Mouse (Mus musculus) intestine, embryonic 14.5 days (tissue): Measurements from ENCODE around the gene Slc7a7. TPM values are rescaled to one million over a fixed set of nuclear protein-coding genes. Genes with fewer than 3 reads are reported as not detected.

ENCODE experiments used
- ATAC-seq: fragments of 200-750 bp; cut with Nextera tagmentation; replicated peaks from 2 replicates; pipeline ENCODE4 v1.8.0; 2017; ENCODE audit warnings: low read depth, moderate number of reproducible peaks, moderate TSS enrichment, moderate library complexity; ENCODE audit not compliant: low FRiP score, low TSS enrichment
- DNase-seq: peaks from one replicate; pipeline ENCODE4 v3.0.0-alpha.2; 2018; ENCODE audit warnings: low spot score
- H3K27ac ChIP-seq: fragments of 300-500 bp; sonication (generic); 2 replicates; pipeline ENCODE4 v1.5.1; 2014; ENCODE audit warnings: low read depth, mild to moderate bottlenecking, control low read depth
- H3K27me3 ChIP-seq: fragments of 300-500 bp; sonication (generic); replicated peaks from 2 replicates; pipeline ENCODE4 v1.6.1; 2014; ENCODE audit warnings: low read length, control low read depth; ENCODE audit not compliant: control insufficient read depth, insufficient read depth
- H3K36me3 ChIP-seq: fragments of 300-500 bp; sonication (generic); 2 replicates; pipeline ENCODE4 v1.6.1; 2014; ENCODE audit warnings: low read length, control low read depth; ENCODE audit not compliant: control insufficient read depth, insufficient read depth
- H3K4me1 ChIP-seq: fragments of 300-500 bp; sonication (generic); replicated peaks from 2 replicates; pipeline ENCODE4 v1.6.1; 2014; ENCODE audit warnings: low read length, control low read depth, mixed read lengths; ENCODE audit not compliant: control insufficient read depth, insufficient read depth
- H3K4me2 ChIP-seq: fragments of 300-500 bp; sonication (generic); 2 replicates; pipeline ENCODE4 v1.6.1; 2014; ENCODE audit warnings: low read length
- H3K4me3 ChIP-seq: fragments of 300-500 bp; sonication (generic); 2 replicates; pipeline ENCODE4 v1.5.1; 2014; ENCODE audit warnings: low read depth, low read length, control low read depth, mixed read lengths
- H3K9ac ChIP-seq: fragments of 300-500 bp; sonication (generic); 2 replicates; pipeline ENCODE4 v1.6.1; 2014; ENCODE audit warnings: mild to moderate bottlenecking, low read length
- H3K9me3 ChIP-seq: fragments of 300-500 bp; sonication (generic); 2 replicates; pipeline ENCODE4 v1.6.1; 2016; ENCODE audit warnings: low read length, control low read depth; ENCODE audit not compliant: control insufficient read depth
- WGBS: fragments of 180-500 bp; shearing (Covaris S2); extraction: QIAGEN DNeasy Blood & Tissue Kit; methylation state at CpG from one replicate; pipeline ENCODE4 v1.1.7; 2014; 5-methylcytosine and 5-hydroxymethylcytosine counted together
- polyA plus RNA-seq: library from polyadenylated mRNA; unstranded; fragments of >200 nt; fragmentation: Nextera tagmentation; extraction: Ambion mirVana; gene quantifications from 2 replicates; pipeline ENCODE4 v1.2.1, GENCODE M21; 2014

The Slc7a7 gene
- polyA plus RNA-seq, 1 experiment from 2014 or later: 21.5 TPM

- H3K4me3 ChIP-seq: peak overlapping the region; percentile 10; the same call in 1 of the 2 replicates
- H3K4me2 ChIP-seq: peak overlapping the region; percentile 40
- H3K27me3 ChIP-seq: no peaks in the 10 kb centered on the region
- DNase-seq (no peak), ATAC-seq (peak; percentile 79)
- no peaks in the 10 kb centered on the region for H3K36me3 ChIP-seq
- no peaks in the 10 kb centered on the region for H3K9me3 ChIP-seq
- H3K9ac ChIP-seq: peak overlapping the region; percentile 17; the same call in 1 of the 2 replicates
- peak overlapping the region; percentile 90 for H3K27ac ChIP-seq
- WGBS: 36% methylated on average over 17 of the region's 17 CpGs
- H3K4me1 ChIP-seq: peaks cover 15% of the 10 kb centered on the region
These were observed 7.4 kb downstream of the Slc7a7 start for GRCm38 (mm10) chr14:54409980-54410810.

DNA sequence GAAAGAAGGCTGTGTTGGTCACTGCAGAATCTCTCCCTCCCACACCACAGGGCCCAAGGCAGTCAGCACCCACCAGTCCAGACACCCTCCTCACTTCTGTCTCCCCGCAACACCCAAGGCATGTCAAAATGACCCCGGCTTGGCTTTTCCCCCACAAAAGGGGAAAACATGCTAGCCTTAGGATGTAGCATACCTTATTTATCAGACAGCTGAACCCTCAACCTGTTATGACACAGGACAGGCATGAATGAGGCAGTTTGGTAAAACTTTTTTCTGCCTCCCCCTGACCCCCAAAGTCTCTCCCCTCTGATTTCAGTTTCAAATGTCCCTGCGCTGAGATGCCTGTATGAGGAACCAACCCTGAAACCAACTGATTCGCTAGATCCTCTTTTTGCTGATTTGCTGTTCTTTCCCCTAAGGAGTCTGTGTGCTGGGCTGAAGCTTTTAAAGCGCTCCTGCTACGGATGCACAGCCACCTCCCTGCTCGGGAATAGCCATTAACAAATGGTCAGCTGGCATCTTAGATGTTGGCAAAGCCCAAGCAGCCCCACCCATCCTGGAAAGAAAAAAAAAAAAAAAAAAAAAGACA, 8.4 kb downstream of the Slc7a7 start:
- Histone ChIP-seq H3K27ac (peak overlapping the region; percentile 90; the same call in 1 of the 2 replicates), H3K27me3 (no peaks in the 10 kb centered on the region), H3K36me3 (no peaks in the 10 kb centered on the region), H3K9me3 (no peaks in the 10 kb centered on the region), H3K4me3 (no peak overlapping the region), H3K4me1 (peaks cover 7% of the 10 kb centered on the region), H3K4me2 (peak overlapping the region; percentile 40), H3K9ac (peak overlapping the region; percentile 17; the same call in 1 of the 2 replicates)
- no peak for DNase-seq
- ATAC-seq: no peak
- WGBS: 71% methylated on average over 7 of the region's 7 CpGs

DNA sequence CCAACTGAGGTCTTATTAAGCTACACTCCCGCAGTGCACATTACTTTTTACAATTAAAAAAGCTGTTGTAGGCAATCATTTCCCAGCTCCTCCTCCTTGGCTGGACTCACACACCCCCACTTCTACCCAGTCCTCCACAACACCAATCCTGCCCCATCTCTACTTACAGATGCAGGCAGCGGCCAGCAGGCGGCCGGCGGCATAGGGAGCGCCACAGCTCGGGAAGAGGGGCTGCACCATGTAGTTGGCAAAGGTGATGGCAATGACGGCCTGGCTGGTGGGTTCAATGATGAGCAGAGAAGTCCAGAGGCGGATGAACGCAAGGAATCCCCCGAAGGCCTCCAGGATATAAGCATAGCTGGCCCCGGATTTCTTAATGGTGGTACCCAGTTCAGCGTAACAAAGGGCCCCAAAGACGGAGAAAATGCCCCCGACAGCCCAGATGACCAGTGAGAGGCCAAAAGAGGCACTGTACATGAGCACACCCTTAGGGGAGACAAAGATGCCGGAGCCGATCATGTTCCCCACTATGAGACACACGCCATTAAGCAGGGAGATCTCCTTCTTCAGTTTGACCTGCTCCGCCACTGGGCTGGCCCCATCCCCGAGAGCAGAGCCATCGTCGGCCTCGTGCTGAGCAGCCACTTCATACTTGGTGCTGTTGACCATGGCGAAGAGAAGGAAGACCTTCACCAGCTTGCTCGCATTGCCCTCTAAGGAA, 9.1 kb downstream of the Slc7a7 start:
- Histone ChIP-seq H3K4me1 (peaks cover under 1% of the 10 kb centered on the region), H3K36me3 (no peaks in the 10 kb centered on the region), H3K9ac (no peak overlapping the region), H3K9me3 (no peaks in the 10 kb centered on the region), H3K27me3 (no peaks in the 10 kb centered on the region), H3K4me3 (peak overlapping the region; percentile 10; the same call in 1 of the 2 replicates), H3K27ac (no peak overlapping the region), H3K4me2 (peak overlapping the region; percentile 40)
- DNase-seq: no peak
- 81% methylated on average over 25 of the region's 25 CpGs for WGBS
- no peak for ATAC-seq

DNA sequence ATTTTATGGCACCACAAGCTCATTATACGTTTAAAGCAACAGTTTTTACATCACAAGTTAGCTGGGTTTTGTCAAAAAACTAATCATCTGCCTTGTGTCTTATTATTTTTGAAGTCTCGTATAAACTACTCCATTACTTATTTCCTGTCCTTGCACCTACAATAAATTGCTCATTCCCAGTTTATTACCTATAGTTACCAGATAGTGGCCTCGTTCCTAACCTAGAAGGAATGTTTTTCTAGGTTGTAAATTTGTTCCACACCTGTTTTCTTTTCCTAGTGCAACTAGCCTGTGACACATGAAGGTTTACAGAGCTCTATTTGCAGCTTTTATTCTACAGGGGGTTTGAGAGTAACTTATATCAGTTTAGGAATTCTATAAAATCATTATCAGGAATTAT, 15.9 kb downstream of the Slc7a7 start:
- 18% methylated on average over 3 of the region's 3 CpGs for WGBS
- no peak overlapping the region for H3K4me3 ChIP-seq
- DNase-seq (no peak), ATAC-seq (no peak; the same call in 1 of the 2 replicates)
- H3K9me3 ChIP-seq: no peaks in the 10 kb centered on the region
- no peaks in the 10 kb centered on the region for H3K36me3 ChIP-seq
- H3K27me3 ChIP-seq: no peaks in the 10 kb centered on the region
- H3K27ac ChIP-seq: peak overlapping the region; percentile 59; the same call in 1 of the 2 replicates
- no peak overlapping the region for H3K9ac ChIP-seq
- H3K4me2 ChIP-seq: no peak overlapping the region
- H3K4me1 ChIP-seq: peaks cover 5% of the 10 kb centered on the region; the same call in 1 of the 2 replicates

GRCm38 (mm10) chr14:54398921-54399382, 18.6 kb downstream of the Slc7a7 start:
- H3K4me2 ChIP-seq: no peak overlapping the region
- peaks cover 5% of the 10 kb centered on the region; the same call in 1 of the 2 replicates for H3K4me1 ChIP-seq
- H3K27me3 ChIP-seq: no peaks in the 10 kb centered on the region
- no peak for DNase-seq
- H3K9ac ChIP-seq: no peak overlapping the region
- H3K4me3 ChIP-seq: no peak overlapping the region
- no peaks in the 10 kb centered on the region for H3K36me3 ChIP-seq
- no peak overlapping the region for H3K27ac ChIP-seq
- H3K9me3 ChIP-seq: no peaks in the 10 kb centered on the region
- WGBS: 31% methylated on average over 8 of the region's 8 CpGs
- no peak for ATAC-seq

DNA sequence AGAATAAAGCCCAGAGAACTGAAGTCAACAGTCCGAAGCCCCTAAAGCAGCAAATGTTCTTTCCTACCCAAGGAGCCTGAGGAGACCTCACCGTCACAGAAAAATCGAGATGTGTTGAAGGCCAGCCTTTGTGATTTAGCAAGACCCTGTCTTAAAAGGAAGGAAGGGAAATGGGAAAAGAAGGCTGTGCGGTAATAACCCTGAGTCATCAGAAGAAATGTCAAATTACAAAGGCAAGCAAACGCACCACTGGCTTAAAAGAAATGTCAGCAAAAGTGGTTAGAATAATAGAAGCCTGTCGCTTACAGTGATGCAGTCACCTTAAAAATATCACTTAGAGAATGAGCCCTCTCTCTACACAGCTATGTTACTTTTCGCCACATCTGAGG, 19.1 kb downstream of the Slc7a7 start:
- H3K9me3 ChIP-seq: no peaks in the 10 kb centered on the region
- DNase-seq (no peak), ATAC-seq (no peak)
- H3K36me3 ChIP-seq: no peaks in the 10 kb centered on the region
- H3K27ac ChIP-seq: no peak overlapping the region
- no peak overlapping the region for H3K4me3 ChIP-seq
- no peak overlapping the region for H3K4me2 ChIP-seq
- no peak overlapping the region for H3K9ac ChIP-seq
- H3K4me1 ChIP-seq: peaks cover 5% of the 10 kb centered on the region; the same call in 1 of the 2 replicates
- 51% methylated on average over 7 of the region's 7 CpGs for WGBS
- H3K27me3 ChIP-seq: no peaks in the 10 kb centered on the region

DNA sequence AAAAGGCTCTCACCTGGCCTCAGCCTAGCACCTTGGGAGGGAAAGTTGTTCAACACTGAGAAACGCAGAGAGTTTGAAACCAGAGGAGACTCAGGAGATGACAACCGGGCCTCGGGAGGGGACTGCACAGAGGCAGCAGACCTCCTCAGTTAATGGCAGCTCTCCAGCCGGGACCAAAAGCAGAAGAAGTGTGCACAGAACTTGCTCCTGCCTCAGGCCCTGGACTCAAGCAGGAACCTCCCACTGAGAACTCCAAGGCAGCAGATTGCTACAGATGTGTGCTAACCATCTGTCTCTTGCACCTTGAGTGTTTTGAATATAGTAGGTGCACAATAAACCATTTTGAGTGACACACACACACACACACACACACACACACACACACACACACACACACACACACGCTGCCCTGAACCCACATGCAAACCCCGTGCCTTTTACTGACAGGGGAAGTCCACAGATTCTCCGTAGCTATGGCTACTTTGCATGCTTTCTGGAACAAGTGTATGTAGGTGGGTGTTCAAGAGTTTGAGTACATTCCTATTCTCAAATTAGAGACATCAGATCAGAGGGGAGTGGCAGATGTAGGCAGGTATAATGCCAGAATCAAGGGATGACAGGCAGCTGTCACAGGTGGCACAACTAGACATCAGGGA, 19.6 kb downstream of the Slc7a7 start:
- H3K9ac ChIP-seq: no peak overlapping the region
- H3K27me3 ChIP-seq: no peaks in the 10 kb centered on the region
- H3K9me3 ChIP-seq: no peaks in the 10 kb centered on the region
- DNase-seq: no peak
- H3K4me1 ChIP-seq: peaks cover 5% of the 10 kb centered on the region; the same call in 1 of the 2 replicates
- WGBS: 69% methylated on average over 7 of the region's 7 CpGs
- no peaks in the 10 kb centered on the region for H3K36me3 ChIP-seq
- H3K27ac ChIP-seq: no peak overlapping the region
- no peak overlapping the region for H3K4me3 ChIP-seq
- no peak overlapping the region for H3K4me2 ChIP-seq
- ATAC-seq: no peak

- H3K9me3 ChIP-seq: no peaks in the 10 kb centered on the region
- H3K4me1 ChIP-seq: peaks cover 5% of the 10 kb centered on the region; the same call in 1 of the 2 replicates
- DNase-seq: no peak
- H3K4me2 ChIP-seq: no peak overlapping the region
- no peak overlapping the region for H3K4me3 ChIP-seq
- no peak overlapping the region for H3K9ac ChIP-seq
- ATAC-seq: no peak
- no peaks in the 10 kb centered on the region for H3K27me3 ChIP-seq
- no peaks in the 10 kb centered on the region for H3K36me3 ChIP-seq
- no peak overlapping the region for H3K27ac ChIP-seq
- 65% methylated on average over 7 of the region's 7 CpGs for WGBS
These were observed 20.9 kb downstream of the Slc7a7 start for GRCm38 (mm10) chr14:54396685-54397084.
